Mouse (Mus musculus) cerebellum, adult 9-11 months (tissue): ENCODE measurements around the gene Gm17693.
"Not testable (repeated sequence)": the region's sequence is repeated elsewhere in the genome, so short reads cannot be mapped to it uniquely, and the experiment has no call there.

ENCODE experiments used
- DNase-seq: peaks from one replicate; pipeline ENCODE4 v3.0.0; 2022

The Gm17693 gene

GRCm38 (mm10) chrX:125705144-125705543 is at the start of gene Gm17693:
Gene Gm17693 (plus strand): TSS chrX:125705444.
- DNase-seq, result not testable (repeated sequence)
